Mouse (Mus musculus) mouse trophoblast stem cell (cell line): ENCODE results near the gene Spata45.

Source experiments
- in situ Hi-C, 2 experiments: fragments of 300-500 bp; cut with MseI, MboI; formaldehyde crosslinking; loops; 2 replicates in 1 of 2; 3 replicates in 1 of 2; pipeline ENCODE4 v1.15.1; 2025

Spata45 gene

DNA sequence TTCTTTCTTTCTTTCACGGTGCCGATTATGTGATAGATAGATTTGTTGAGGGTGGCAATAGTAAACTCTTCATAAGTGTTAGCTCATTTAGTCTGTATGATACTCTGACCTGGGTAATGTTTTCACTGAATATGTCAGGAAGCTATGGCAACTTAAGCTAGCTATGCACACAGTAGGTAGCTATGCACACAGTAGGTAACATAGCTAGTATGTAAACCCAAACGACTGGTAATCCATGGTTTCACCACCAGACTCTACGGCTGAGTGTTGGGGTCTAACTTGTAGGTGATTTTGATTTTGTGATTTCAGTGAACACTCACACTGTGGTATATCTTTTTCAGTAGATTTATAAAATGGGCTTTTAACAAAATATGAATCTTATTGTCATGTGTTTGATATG, 1.6 kb downstream of the Spata45 start:
- in situ Hi-C loops: no loop called here

DNA sequence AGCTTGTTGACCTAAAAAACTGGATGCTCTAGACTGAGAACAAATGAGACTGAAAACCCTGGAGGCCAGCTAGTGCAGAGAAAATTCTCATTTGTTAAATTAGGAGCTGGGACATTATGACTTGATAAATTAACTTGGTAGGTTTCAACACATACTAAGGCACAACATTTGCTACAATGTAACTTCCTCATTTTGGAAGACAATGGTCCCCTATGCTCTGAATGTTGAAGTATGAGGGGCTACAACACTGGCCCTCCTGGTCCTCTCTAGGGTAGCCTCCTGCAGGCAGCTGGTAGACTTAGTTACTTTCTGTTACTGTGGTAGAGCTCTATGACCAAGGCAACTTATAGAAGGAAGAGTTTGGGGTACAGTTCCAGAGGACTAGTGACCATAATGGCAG, 4.9 kb downstream of the Spata45 start:
- in situ Hi-C loops: no loop called here

DNA sequence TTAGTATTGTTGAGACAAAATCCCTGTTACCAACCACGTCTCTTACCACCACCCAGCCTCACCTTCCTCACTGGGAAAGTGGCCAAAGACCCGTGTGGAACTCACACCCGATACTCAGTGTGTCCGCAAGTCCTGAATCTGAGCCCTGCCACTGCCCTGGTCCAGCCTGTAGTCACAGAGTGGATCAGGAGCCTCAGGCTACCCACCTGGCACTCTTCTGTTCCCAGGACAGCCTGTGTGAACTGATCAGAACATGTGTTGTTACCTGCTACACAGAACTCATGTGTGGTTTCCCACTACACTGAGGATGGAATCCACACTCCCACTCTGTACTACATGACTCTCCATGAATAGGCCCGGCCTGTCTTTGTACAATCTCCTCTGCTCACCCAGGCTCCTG, 5.7 kb downstream of the Spata45 start:
- in situ Hi-C loops: no loop called here

DNA sequence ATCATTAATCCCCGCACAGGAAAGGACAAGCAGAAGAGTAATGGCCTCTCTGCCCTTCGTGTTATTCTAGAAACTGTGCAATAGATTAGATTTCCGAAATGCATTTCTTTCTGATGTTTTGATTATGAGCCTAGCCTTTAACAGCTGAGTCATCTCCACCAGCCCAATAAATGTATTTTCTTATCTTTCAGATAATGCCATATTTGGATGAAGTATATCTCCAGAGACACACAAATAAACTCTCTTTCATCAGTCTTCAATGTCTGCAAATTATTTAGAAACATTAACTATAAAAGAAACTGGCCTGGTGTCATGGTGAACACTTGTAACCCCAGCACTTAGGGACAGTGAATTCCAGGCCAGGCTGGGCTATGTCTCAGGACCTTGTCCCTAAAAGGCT, 6.2 kb downstream of the Spata45 start:
- in situ Hi-C loops: no loop called here

GRCm38 (mm10) chr1:191045264-191045663, 8.8 kb downstream of the Spata45 start:
- in situ Hi-C loops: no loop called here

GRCm38 (mm10) chr1:191046231-191046824, 9.9 kb downstream of the Spata45 start:
- in situ Hi-C loops: no loop called here

GRCm38 (mm10) chr1:191053555-191053954, 17.1 kb downstream of the Spata45 start:
- in situ Hi-C loops: no loop called here

DNA sequence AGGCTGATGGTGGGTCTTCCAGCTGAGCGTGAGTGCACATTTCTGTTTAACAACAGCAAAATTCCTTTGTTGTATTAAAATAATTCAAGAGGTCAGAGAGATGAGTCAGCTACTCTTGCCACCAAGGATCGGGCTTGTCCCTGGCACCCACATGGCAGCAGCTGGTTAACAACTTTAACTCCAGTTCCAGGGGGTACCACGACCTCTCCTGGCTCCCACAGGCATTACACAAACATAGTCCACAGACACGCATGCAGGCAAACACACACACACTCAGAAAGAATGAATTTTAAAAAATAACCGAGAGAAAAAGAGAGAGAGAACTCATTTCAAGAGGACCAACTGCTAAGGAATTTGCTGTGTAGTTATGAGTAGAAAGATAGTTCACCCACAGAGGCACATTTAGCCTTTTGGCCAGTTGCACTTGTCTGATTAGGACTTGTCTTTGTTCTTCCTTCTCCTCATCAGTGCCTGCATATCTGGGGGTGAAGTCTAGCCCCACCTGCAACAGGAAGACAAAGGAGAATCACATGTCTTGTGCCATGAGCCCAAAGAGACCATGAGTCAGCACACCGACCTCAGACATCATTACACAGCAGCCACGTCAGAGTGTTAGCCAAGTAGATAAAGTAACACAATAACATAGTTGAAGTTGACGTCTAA, 18.6 kb downstream of the Spata45 start:
- in situ Hi-C loops: loop anchor here in 1 of 2 experiments (5.0 kb wide), 1 partner anchor 48 kb away; no protein-coding TSS in a partner anchor

DNA sequence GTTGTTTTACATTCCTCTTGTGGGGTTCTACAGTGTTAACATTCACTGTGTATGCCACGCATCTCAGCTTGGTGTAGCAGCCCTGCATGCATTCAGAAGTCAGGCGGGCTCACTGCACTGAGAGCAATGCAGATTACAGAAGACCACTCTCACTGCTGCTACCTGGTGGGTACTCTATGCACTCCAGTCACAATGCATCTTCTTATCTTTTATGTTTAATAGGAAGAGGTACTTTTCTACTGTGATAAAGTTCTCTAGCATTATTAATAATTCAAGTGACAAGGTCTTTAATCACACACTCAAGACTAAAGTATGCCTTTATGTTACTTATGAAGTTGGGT, 19.1 kb downstream of the Spata45 start:
- in situ Hi-C loops: loop anchor here in 1 of 2 experiments (5.0 kb wide), 1 partner anchor 48 kb away; no protein-coding TSS in a partner anchor

DNA sequence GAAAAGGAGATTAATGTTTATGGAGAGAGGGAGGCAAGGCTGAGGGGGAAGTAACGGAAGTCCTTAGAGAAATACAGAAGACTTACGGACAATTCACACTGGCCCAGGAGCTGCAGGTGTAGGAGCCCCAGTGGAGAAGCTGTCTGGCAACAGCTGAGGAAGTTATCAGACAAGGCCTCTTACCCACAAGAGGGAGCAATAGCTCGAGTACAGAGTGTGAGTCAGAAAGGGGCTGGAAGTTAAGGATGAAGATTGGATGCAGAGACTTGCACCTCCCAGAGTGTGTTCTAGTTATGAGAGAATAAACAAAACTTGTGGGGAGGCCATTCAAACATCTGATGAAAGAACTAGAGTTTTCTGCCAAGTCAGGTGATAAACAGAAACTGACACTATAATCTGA, 21.0 kb downstream of the Spata45 start:
- in situ Hi-C loops: loop anchor here in 1 of 2 experiments (5.0 kb wide), 1 partner anchor 50 kb away; no protein-coding TSS in a partner anchor

- in situ Hi-C loops: no loop called here
Measured at GRCm38 (mm10) chr1:191062241-191062780, 25.9 kb downstream of the Spata45 start.

DNA sequence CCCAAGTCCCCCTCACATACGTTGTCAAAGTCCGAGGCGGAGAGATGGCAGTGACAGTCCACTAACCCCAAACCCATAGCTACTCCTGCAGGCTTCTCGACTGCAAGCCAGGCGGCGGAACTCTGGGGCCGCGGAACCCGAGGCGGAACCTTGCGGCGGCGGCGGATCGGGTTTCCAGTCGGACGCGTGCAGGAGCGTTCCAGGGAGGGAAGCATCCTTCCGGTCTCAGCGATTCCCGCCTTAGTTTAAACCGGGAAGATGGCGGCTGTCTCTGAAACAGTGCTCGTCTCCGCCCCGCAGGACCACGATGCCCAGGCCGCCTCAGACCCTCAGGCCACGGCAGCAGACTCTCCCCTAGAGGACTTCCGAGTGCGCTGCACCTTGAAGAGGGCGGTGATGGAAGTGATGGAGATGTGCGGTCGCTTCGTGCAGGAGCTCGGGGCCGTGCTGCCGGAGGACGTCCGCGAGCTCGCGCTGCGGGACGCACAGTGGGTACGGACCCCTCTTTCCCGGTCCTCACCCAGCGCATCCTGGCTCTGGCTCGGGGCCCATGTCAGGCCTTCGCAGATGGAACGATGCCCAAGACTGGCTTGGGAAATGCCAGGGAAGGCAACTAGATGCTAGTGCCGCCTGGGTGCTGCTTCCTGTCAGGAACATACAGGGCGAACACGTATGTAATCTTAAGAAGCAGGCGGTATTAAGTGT, 26.5 kb downstream of the Spata45 start, which contains the start of the genes Tatdn3 and Nsl1:
TSS of gene Tatdn3 (minus strand) at position 152 of the 705 bp plus-strand sequence.
TSS of gene Nsl1 (plus strand) at position 232 of the 705 bp plus-strand sequence.
- in situ Hi-C loops: no loop called here

- in situ Hi-C loops: no loop called here
Measured at GRCm38 (mm10) chr1:191063700-191064099, 27.3 kb downstream of the Spata45 start.

DNA sequence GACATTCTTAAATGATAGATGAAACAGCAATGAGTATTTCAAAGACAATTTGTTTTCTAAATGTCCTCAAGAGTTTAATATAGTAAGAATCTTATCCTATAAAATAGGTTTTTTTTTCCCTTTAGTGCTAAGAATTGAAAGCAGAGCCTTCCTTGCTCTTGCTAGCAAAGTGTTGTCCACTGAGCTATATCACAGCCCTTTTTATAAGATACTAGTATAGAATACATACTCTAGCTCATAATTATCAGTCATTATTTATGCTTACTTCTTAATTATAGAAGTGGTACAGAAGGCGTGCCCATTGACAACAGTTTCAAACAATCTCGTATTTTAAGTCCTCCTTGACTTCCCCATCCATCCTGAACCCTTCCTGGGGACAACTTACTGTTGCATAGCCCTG, 28.1 kb downstream of the Spata45 start:
- in situ Hi-C loops: no loop called here

DNA sequence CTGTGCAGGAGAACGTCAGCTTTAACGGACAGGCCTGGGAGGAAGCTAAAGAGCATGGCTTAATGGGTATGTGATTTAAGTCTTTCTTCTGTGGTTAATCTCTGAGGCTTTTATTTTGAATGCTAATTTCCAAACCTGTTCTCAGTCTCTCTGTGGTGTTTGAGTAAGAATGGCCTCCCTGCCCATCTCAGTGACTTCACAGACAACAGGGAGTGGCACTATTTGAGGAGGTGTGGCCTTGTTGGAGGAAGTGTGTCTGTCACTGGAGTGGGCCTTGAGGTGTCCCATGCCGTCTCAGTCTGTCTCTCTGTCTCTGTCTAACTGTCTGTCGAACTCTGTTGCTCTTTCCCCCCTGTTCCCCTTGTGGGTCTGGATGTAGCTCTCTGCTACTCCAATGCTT, 28.7 kb downstream of the Spata45 start:
- in situ Hi-C loops: no loop called here

DNA sequence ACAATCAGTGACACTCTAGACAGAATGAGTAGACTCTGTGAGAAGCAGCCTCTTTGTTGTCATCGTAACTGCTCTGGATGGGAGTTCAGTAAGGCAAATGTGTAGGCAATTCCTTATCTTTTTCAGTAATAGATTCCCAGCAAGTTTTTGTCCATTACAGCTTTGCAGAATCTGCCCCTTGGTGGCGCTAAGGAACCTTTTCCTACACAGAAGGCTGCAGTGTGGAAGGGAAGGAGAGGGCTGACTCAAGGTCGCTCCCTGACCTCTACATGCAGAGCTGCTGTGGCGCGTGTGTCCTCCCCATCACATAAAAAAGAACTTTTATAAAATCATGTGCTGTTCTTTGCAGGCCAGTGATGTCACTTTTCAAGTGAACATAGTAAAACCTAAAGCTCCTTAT, 31.9 kb downstream of the Spata45 start:
- in situ Hi-C loops: no loop called here

- in situ Hi-C loops: no loop called here
Measured at GRCm38 (mm10) chr1:191070259-191070658, 33.8 kb downstream of the Spata45 start.

DNA sequence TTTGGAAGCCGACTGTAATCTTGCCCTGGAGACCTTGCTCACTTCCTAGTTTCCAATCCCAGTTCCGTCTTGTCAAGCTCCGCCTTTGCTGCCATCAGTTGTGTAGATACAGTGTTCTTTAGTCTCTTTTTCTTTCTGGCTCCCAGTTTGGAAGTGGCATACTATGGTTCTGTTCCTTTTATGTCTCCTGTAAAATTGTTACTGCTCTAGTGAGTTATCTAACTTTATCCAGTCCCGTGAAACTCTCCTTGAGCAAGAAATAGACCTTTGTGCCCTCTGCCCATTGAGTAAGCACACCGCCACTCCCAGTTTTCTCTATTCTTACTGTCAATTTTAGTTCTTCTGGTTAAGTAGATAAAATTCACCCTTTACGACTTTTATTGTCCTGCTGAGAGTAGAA, 35.2 kb downstream of the Spata45 start:
- in situ Hi-C loops: no loop called here

GRCm38 (mm10) chr1:191072329-191072913, 36.0 kb downstream of the Spata45 start:
- in situ Hi-C loops: no loop called here

GRCm38 (mm10) chr1:191073001-191073400, 36.6 kb downstream of the Spata45 start:
- in situ Hi-C loops: no loop called here

DNA sequence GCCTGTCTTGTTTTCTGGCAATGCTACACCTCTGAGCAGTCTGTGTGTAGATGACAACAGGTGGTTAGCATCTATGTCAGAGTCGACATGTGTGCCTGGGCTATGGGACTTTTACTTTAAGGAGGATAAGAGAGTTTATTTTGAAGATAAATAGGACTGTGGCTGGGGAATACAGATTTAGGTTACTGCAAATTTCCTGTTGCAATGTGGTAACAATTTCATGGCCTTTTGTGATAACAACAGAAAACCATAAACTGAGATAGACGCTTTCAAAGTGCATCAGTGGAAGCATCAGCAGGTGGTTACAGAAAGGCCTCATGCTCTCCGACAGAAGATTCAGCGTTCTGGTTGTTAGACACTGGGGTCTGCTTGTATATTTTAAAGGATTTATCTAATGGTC, 37.0 kb downstream of the Spata45 start:
- in situ Hi-C loops: no loop called here
